Mouse (Mus musculus): ENCODE measurements around the gene Tmem88. TPM values are rescaled to one million over a fixed set of nuclear protein-coding genes. Genes with fewer than 3 reads are reported as not detected.
"Not testable (repeated sequence)": the region's sequence is repeated elsewhere in the genome, so short reads cannot be mapped to it uniquely, and the experiment has no call there.

Tmem88 gene
- polyA plus RNA-seq, 1 experiment from 2014 or later = 0.18 TPM

- in situ Hi-C loops (cut with MboI; ENCODE audit: low pct_unique_long_range_greater_than_20kb) = loop anchor here (25.0 kb wide), 1 partner anchor 588 kb away; the partner anchor contains the start of genes Ctdnep1, Elp5, Gabarap and Phf23
- TF ChIP-seq CTCF (IDR thresholded peaks at IDR 0.05) = no peak
Measured at GRCm38 (mm10) chr11:69399201-69400082, 1.4 kb upstream of the Tmem88 start.

GRCm38 (mm10) chr11:69398486-69399200, 609 bp upstream of the Tmem88 start:
- POLR2A ChIA-PET = interaction anchor here (0.7 to 1.0 kb wide), 3 partner anchors 9 to 115 kb away, joined by 3 to 5 read pairs (median 4); no protein-coding TSS in a partner anchor
- CTCF ChIA-PET = no interaction called here
- in situ Hi-C loops (cut with MboI; ENCODE audit: low pct_unique_long_range_greater_than_20kb) = no loop called here
- no peaks in the 10 kb centered on the region for H3K27me3 ChIP-seq
- DNase-seq (ENCODE audit: low read depth, low spot score) (no peak), ATAC-seq (no peak)
- TF ChIP-seq CTCF (IDR thresholded peaks at IDR 0.05) = no peak

More at GRCm38 (mm10) chr11:69399201-69400082, 1.4 kb upstream of the Tmem88 start:
- ATAC-seq (no peak), DNase-seq (ENCODE audit: low read depth, low spot score) (no peak)
- ChIA-PET CTCF (no interaction called here), POLR2A (interaction anchor here (1.0 to 1.2 kb wide), 2 partner anchors 18 to 27 kb away, joined by 3 read pairs; no protein-coding TSS in a partner anchor)
- H3K27me3 ChIP-seq = no peaks in the 10 kb centered on the region

- in situ Hi-C loops (cut with MboI; ENCODE audit: low pct_unique_long_range_greater_than_20kb) = no loop called here
- no peak for DNase-seq (ENCODE audit: low read depth, low spot score)
- no peaks in the 10 kb centered on the region for H3K27me3 ChIP-seq
- ChIA-PET POLR2A (interaction anchor here (0.7 to 1.4 kb wide), 4 partner anchors 10 to 116 kb away, joined by 4 to 5 read pairs (median 4); no protein-coding TSS in a partner anchor), CTCF (interaction anchor here (1.5 kb wide), 1 partner anchor 128 kb away, joined by 4 read pairs; no protein-coding TSS in a partner anchor)
- no peak for ATAC-seq
- no peak for TF ChIP-seq CTCF (IDR thresholded peaks at IDR 0.05)
Measured at GRCm38 (mm10) chr11:69397581-69398057, 415 bp downstream of the Tmem88 start.

GRCm38 (mm10) chr11:69396772-69397171, 1.3 kb downstream of the Tmem88 start:
- POLR2A ChIA-PET = interaction anchor here (1.0 to 1.4 kb wide), 4 partner anchors 13 to 29 kb away, joined by 4 to 5 read pairs (median 4); no protein-coding TSS in a partner anchor
- ATAC-seq (no peak), DNase-seq (ENCODE audit: low read depth, low spot score) (no peak)
- CTCF ChIA-PET = interaction anchor here (1.5 kb wide), 1 partner anchor 127 kb away, joined by 4 read pairs; no protein-coding TSS in a partner anchor
- TF ChIP-seq CTCF (IDR thresholded peaks at IDR 0.05) = no peak
- H3K27me3 ChIP-seq = no peaks in the 10 kb centered on the region
- in situ Hi-C loops (cut with MboI; ENCODE audit: low pct_unique_long_range_greater_than_20kb) = no loop called here

GRCm38 (mm10) chr11:69395634-69396373, 2.2 kb downstream of the Tmem88 start:
- TF ChIP-seq CTCF (IDR thresholded peaks at IDR 0.05) = no peak
- POLR2A ChIA-PET = interaction anchor here (0.6 to 2.3 kb wide), 7 partner anchors 14 to 134 kb away, joined by 3 to 8 read pairs (median 4); no protein-coding TSS in a partner anchor
- ATAC-seq (peak; percentile 73), DNase-seq (ENCODE audit: low read depth, low spot score) (peak; percentile 99)
- H3K27me3 ChIP-seq = no peaks in the 10 kb centered on the region
- in situ Hi-C loops (cut with MboI; ENCODE audit: low pct_unique_long_range_greater_than_20kb) = no loop called here
- CTCF ChIA-PET = interaction anchor here (1.5 kb wide), 1 partner anchor 126 kb away, joined by 4 read pairs; no protein-coding TSS in a partner anchor

- CTCF ChIA-PET = interaction anchor here (1.2 to 1.6 kb wide), 2 partner anchors 126 to 138 kb away, joined by 4 to 8 read pairs; no protein-coding TSS in a partner anchor
- DNase-seq (ENCODE audit: low read depth, low spot score); H3K27me3 ChIP-seq; in situ Hi-C loops (cut with MboI; ENCODE audit: low pct_unique_long_range_greater_than_20kb): not testable (repeated sequence)
- ATAC-seq = peak; percentile 42
- POLR2A ChIA-PET = interaction anchor here (0.6 to 2.3 kb wide), 8 partner anchors 14 to 167 kb away, joined by 3 to 8 read pairs (median 4); no protein-coding TSS in a partner anchor
Measured at GRCm38 (mm10) chr11:69395235-69395633, 2.8 kb downstream of the Tmem88 start, which contains the start of the genes Naa38 and Cyb5d1. Gene Naa38, plus strand, starts transcription at chr11:69395487. Gene Cyb5d1, minus strand, starts transcription at chr11:69395631.

GRCm38 (mm10) chr11:69394591-69395167, 3.4 kb downstream of the Tmem88 start:
- POLR2A ChIA-PET = interaction anchor here (0.6 to 2.3 kb wide), 8 partner anchors 15 to 166 kb away, joined by 3 to 8 read pairs (median 4); no protein-coding TSS in a partner anchor
- in situ Hi-C loops (cut with MboI; ENCODE audit: low pct_unique_long_range_greater_than_20kb); H3K27me3 ChIP-seq; ATAC-seq; DNase-seq (ENCODE audit: low read depth, low spot score): not testable (repeated sequence)
- CTCF ChIA-PET = interaction anchor here (1.2 to 1.6 kb wide), 2 partner anchors 125 to 138 kb away, joined by 4 to 8 read pairs; no protein-coding TSS in a partner anchor

GRCm38 (mm10) chr11:69390400-69391034, 7.5 kb downstream of the Tmem88 start:
- ATAC-seq (no peak), DNase-seq (ENCODE audit: low read depth, low spot score) (no peak)
- in situ Hi-C loops (cut with MboI; ENCODE audit: low pct_unique_long_range_greater_than_20kb) = no loop called here
- POLR2A ChIA-PET = no interaction called here
- no peak for TF ChIP-seq CTCF (IDR thresholded peaks at IDR 0.05)
- no peaks in the 10 kb centered on the region for H3K27me3 ChIP-seq
- CTCF ChIA-PET = interaction anchor here (1.3 to 1.6 kb wide), 2 partner anchors 119 to 121 kb away, joined by 3 to 11 read pairs; no protein-coding TSS in a partner anchor

Data from Patski (cell line).